Mouse (Mus musculus) intestine, embryonic 16.5 days (tissue): ENCODE measurements around the gene Plekhg2. TPM values are rescaled to one million over a fixed set of nuclear protein-coding genes. Genes with fewer than 3 reads are reported as not detected.
A peak's percentile ranks its signal among the peaks of the same experiment; 100 is the strongest.

ENCODE experiments used
- ATAC-seq: fragments of 200-750 bp; cut with Nextera tagmentation; 2 replicates; pipeline ENCODE4 v1.8.0; 2017; ENCODE audit warnings: moderate TSS enrichment, moderate library complexity
- H3K27ac ChIP-seq: fragments of 300-500 bp; sonication (generic); 2 replicates; pipeline ENCODE4 v1.5.1; 2014; ENCODE audit warnings: mild to moderate bottlenecking, low read length
- H3K27me3 ChIP-seq: fragments of 300-500 bp; sonication (generic); replicated peaks from 2 replicates; pipeline ENCODE4 v1.6.1; 2014; ENCODE audit warnings: low read length, control low read depth, mixed read lengths; ENCODE audit not compliant: control insufficient read depth, insufficient read depth
- H3K36me3 ChIP-seq: fragments of 300-500 bp; sonication (generic); 2 replicates; pipeline ENCODE4 v1.6.1; 2014; ENCODE audit warnings: low read length, control low read depth; ENCODE audit not compliant: control insufficient read depth, insufficient read depth
- H3K4me1 ChIP-seq: fragments of 300-500 bp; sonication (generic); 2 replicates; pipeline ENCODE4 v1.6.1; 2014; ENCODE audit warnings: low read length, control low read depth, mixed read lengths; ENCODE audit not compliant: control insufficient read depth, insufficient read depth
- H3K4me2 ChIP-seq: fragments of 300-500 bp; sonication (generic); 2 replicates; pipeline ENCODE4 v1.6.1; 2014; ENCODE audit warnings: low read depth, low read length, control low read depth
- H3K4me3 ChIP-seq: fragments of 300-500 bp; sonication (generic); 2 replicates; pipeline ENCODE4 v1.5.1; 2014; ENCODE audit warnings: mild to moderate bottlenecking, low read length
- H3K9ac ChIP-seq: fragments of 300-500 bp; sonication (generic); 2 replicates; pipeline ENCODE4 v1.6.1; 2014; ENCODE audit warnings: low read depth, low read length
- H3K9me3 ChIP-seq: fragments of 300-500 bp; sonication (generic); 2 replicates; pipeline ENCODE4 v1.6.1; 2016; ENCODE audit warnings: low read length, control low read depth; ENCODE audit not compliant: control insufficient read depth
- WGBS: fragments of 180-500 bp; shearing (Covaris S2); extraction: QIAGEN DNeasy Blood & Tissue Kit; methylation state at CpG from one replicate; pipeline ENCODE4 v1.1.7; 2014; 5-methylcytosine and 5-hydroxymethylcytosine counted together
- polyA plus RNA-seq: library from polyadenylated mRNA; unstranded; fragments of >200 nt; fragmentation: Nextera tagmentation; extraction: Ambion mirVana; gene quantifications from 2 replicates; pipeline ENCODE4 v1.2.1, GENCODE M21; 2015

Plekhg2 gene
- polyA plus RNA-seq: 37.9 and 38.2 TPM in 2 replicates

DNA sequence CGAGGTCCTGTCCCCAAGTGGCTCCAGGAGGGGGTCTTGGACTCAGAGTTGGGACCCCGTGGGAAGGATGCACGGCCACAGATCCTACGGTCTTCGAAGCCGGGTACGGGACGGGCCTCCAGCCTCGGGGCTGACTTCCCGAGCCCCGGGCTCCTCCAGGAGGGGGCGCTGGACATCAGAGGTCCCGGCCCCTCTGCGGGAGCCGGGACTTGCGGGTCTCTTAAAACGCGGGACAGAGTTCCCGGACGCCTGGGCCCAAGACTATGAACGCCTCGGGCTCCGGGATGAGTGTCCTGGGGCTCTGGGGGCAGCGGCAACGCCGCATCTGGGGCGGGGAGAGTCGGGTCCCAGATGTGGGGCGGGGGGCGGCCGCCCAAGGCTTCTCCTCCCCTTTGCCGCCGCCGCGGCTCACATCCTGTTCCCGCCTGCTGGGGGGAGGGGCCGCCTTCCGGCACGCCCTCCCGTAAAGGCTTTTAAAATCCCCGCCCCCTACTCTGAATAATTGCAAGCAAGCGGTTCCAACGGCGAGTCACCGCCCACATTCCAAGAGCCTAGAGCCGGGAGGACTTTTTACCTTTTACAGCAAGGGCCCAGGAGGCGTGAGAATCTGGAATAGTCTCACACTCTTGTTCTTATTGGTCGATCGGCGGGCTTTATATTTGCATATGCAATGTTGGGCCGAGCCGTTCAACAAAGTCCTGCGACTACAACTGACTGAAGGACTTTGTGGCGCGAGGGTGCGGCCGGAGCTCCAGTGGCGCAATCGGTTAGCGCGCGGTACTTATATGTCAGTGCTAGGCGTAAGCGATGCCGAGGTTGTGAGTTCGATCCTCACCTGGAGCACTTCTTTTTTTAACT lies at the start of gene Plekhg2:
Plekhg2 (minus strand) TSS at position 349 of the 858 bp plus-strand sequence.
- Histone ChIP-seq H3K4me2 (peak within 1 kb of the TSS; percentile 88), H3K9me3 (no peaks in the 10 kb centered on the region), H3K27ac (peak within 1 kb of the TSS; percentile 95), H3K36me3 (peaks cover 5% of the 10 kb centered on the region), H3K27me3 (no peaks in the 10 kb centered on the region), H3K4me3 (peak within 1 kb of the TSS; percentile 83), H3K4me1 (peaks cover 30% of the 10 kb centered on the region), H3K9ac (peak within 1 kb of the TSS; percentile 95)
- under 1% methylated on average over 66 of the region's 66 CpGs for WGBS
- ATAC-seq: peak; percentile 83

- H3K27ac ChIP-seq: no peak overlapping the region
- no peaks in the 10 kb centered on the region for H3K27me3 ChIP-seq
- no peak overlapping the region for H3K4me3 ChIP-seq
- H3K4me2 ChIP-seq: no peak overlapping the region
- no peak overlapping the region for H3K9ac ChIP-seq
- 88% methylated on average over 2 of the region's 2 CpGs for WGBS
- H3K36me3 ChIP-seq: peaks cover 16% of the 10 kb centered on the region
- H3K4me1 ChIP-seq: peaks cover 7% of the 10 kb centered on the region; the same call in 1 of the 2 replicates
- no peak for ATAC-seq
- no peaks in the 10 kb centered on the region for H3K9me3 ChIP-seq
Measured at GRCm38 (mm10) chr7:28419416-28419815, 47.0 kb upstream of the Plekhg2 start.

DNA sequence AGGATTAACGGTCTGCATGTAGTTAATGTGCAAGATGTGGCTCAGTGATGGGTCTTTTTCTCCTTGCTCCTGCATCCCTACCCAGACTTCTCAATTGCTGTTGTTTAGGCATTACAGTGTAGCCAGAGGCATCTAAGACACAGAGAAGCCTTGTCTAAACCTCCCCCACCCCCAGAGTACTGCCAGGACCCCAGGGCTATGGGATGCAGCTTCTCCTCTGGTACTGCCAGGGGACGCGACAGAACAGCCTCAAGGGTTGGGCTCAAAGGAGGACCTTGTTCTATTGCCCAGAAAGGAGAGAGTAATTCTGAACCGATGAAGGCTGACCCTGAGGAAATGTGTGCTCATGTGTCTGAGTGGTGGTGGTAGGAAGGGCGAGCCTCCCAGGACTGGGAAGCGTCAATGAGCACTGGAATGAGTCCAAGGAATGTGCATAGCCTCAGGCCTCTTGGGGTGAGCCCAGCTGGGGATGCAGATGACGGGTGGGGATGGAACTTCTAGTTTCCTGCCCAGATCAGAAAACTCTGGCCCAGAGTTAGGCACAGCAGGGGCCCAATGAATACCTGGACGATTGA lies 45.8 kb upstream of the Plekhg2 start:
- ATAC-seq: peak; percentile 71
- Histone ChIP-seq H3K9me3 (no peaks in the 10 kb centered on the region), H3K27ac (peak overlapping the region; percentile 31; the same call in 1 of the 2 replicates), H3K9ac (no peak overlapping the region), H3K4me2 (no peak overlapping the region), H3K27me3 (no peaks in the 10 kb centered on the region), H3K4me1 (peaks cover 7% of the 10 kb centered on the region; the same call in 1 of the 2 replicates), H3K36me3 (peaks cover 19% of the 10 kb centered on the region), H3K4me3 (no peak overlapping the region)
- WGBS: 58% methylated on average over 8 of the region's 8 CpGs

- no peaks in the 10 kb centered on the region for H3K27me3 ChIP-seq
Measured at GRCm38 (mm10) chr7:28417368-28417767, 45.0 kb upstream of the Plekhg2 start.

GRCm38 (mm10) chr7:28412826-28413225 lies 40.4 kb upstream of the Plekhg2 start:
- no peak overlapping the region for H3K9ac ChIP-seq
- 75% methylated on average over 4 of the region's 4 CpGs for WGBS
- H3K4me3 ChIP-seq: no peak overlapping the region
- H3K9me3 ChIP-seq: no peaks in the 10 kb centered on the region
- H3K27ac ChIP-seq: no peak overlapping the region
- H3K27me3 ChIP-seq: no peaks in the 10 kb centered on the region
- H3K36me3 ChIP-seq: peaks cover 13% of the 10 kb centered on the region
- peaks cover 3% of the 10 kb centered on the region; the same call in 1 of the 2 replicates for H3K4me1 ChIP-seq
- no peak for ATAC-seq
- H3K4me2 ChIP-seq: no peak overlapping the region

More at GRCm38 (mm10) chr7:28417368-28417767, 45.0 kb upstream of the Plekhg2 start:
- peaks cover 16% of the 10 kb centered on the region for H3K36me3 ChIP-seq
- H3K27ac ChIP-seq: no peak overlapping the region
- no peak overlapping the region for H3K4me2 ChIP-seq
- H3K4me3 ChIP-seq: no peak overlapping the region
- H3K4me1 ChIP-seq: peaks cover 7% of the 10 kb centered on the region; the same call in 1 of the 2 replicates
- ATAC-seq: no peak
- no peak overlapping the region for H3K9ac ChIP-seq
- no peaks in the 10 kb centered on the region for H3K9me3 ChIP-seq

DNA sequence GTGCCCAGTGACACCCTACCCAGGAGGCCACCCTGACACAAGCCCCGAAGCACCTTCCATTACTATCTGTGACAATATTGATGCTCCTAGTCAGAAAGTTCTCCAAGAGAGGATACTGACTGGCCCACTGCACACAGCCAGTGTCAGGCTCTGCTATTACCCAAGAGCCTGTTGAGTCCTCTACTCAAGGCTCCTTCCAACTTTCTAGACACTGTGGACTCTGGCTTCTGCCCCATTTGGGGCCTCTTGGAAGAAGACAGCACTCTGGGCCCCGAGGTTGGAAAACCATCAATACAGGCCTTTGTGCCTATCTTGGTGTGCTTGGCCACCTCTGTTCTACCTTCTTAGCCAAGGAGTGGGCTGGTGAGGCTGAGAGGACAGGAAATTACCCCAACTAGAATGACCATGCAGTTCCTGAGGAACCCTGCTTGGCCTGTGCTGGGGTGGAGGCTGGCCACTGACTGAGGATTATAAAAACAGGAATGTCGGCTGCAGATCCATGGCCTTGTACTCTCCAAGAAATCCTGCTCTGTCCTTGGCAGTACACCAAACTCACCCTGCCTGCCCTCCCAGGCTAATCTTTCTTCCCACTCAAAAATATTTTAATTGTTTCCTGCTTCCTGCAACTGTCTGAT lies 38.6 kb upstream of the Plekhg2 start:
- Histone ChIP-seq H3K27ac (peak overlapping the region; percentile 42), H3K9ac (no peak overlapping the region), H3K36me3 (peaks cover 19% of the 10 kb centered on the region), H3K4me1 (peaks cover 3% of the 10 kb centered on the region; the same call in 1 of the 2 replicates), H3K4me3 (no peak overlapping the region), H3K4me2 (no peak overlapping the region), H3K27me3 (no peaks in the 10 kb centered on the region), H3K9me3 (no peaks in the 10 kb centered on the region)
- peak; percentile 81 for ATAC-seq
- 62% methylated on average over 3 of the region's 3 CpGs for WGBS

- H3K4me1 ChIP-seq: no peaks in the 10 kb centered on the region
- no peak overlapping the region for H3K9ac ChIP-seq
- H3K4me2 ChIP-seq: no peak overlapping the region
- H3K4me3 ChIP-seq: no peak overlapping the region
- no peaks in the 10 kb centered on the region for H3K27me3 ChIP-seq
- H3K9me3 ChIP-seq: no peaks in the 10 kb centered on the region
- H3K36me3 ChIP-seq: peaks cover 29% of the 10 kb centered on the region
- no peak overlapping the region for H3K27ac ChIP-seq
- ATAC-seq: no peak
- 85% methylated on average over 3 of the region's 3 CpGs for WGBS
Measured at GRCm38 (mm10) chr7:28401942-28402341, 29.5 kb upstream of the Plekhg2 start.

DNA sequence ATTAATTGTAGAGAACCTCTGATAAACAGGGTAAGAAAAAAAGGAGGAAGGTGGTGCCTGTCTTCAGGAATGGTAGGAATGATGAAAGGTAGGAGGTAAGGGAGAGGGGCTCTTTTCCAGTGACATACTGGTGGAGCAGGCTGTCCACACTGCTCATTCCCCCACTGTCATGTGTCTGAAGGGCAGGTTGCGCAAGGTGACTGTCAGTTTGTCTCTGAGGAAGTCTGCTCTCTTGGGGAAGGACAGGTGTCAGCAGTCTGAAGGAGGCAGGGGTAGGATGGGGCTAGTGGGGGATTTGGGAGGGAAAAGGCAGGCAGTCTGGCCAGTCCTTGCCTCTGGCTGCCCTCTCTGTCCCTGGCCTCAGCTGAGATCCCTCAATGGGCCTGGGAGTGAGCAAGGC lies 28.6 kb upstream of the Plekhg2 start:
- WGBS: 100% methylated on average over 1 of the region's 1 CpGs
- no peak overlapping the region for H3K4me3 ChIP-seq
- H3K27me3 ChIP-seq: no peaks in the 10 kb centered on the region
- no peak overlapping the region for H3K9ac ChIP-seq
- peaks cover 22% of the 10 kb centered on the region for H3K36me3 ChIP-seq
- H3K9me3 ChIP-seq: no peaks in the 10 kb centered on the region
- no peak overlapping the region for H3K4me2 ChIP-seq
- ATAC-seq: no peak
- no peak overlapping the region for H3K27ac ChIP-seq
- no peaks in the 10 kb centered on the region for H3K4me1 ChIP-seq

DNA sequence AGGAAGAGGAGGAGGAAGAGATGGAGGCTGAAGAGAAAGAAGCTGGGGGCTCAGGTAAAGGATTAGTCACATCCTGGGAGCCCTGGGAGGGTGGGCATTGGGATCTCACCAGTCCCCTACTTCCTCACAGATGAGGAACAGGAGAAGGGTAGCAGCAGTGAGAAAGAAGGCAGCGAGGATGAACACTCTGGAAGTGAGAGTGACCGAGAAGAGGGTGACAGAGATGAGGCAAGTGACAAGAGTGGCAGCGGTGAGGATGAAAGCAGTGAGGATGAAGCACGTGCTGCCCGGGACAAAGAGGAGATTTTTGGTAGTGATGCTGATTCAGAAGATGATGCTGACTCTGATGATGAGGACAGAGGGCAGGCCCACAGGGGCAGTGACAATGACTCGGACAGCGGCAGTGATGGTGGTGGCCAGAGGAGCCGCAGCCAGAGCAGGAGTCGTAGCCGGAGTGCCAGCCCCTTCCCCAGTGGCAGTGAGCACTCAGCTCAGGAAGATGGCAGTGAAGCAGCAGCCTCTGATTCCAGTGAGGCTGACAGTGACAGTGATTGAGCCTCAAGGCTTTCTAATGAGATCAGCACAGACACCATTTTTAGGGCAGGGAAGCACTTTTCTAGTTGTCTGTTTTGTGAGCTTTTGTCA lies 26.4 kb upstream of the Plekhg2 start:
- H3K27me3 ChIP-seq: no peaks in the 10 kb centered on the region

More for the DNA sequence above, 26.4 kb upstream of the Plekhg2 start:
- Histone ChIP-seq H3K27ac (no peak overlapping the region), H3K4me2 (no peak overlapping the region), H3K4me1 (peaks cover 1% of the 10 kb centered on the region), H3K9me3 (no peaks in the 10 kb centered on the region), H3K4me3 (no peak overlapping the region), H3K36me3 (peaks cover 14% of the 10 kb centered on the region), H3K9ac (no peak overlapping the region)
- 92% methylated on average over 10 of the region's 10 CpGs for WGBS
- no peak for ATAC-seq
